Mouse (Mus musculus): ENCODE results near the gene Chd1. TPM values are rescaled to one million over a fixed set of nuclear protein-coding genes. Genes with fewer than 3 reads are reported as not detected.

Chd1 gene
- 14.8 and 23.0 TPM in 2 replicates for polyA plus RNA-seq (2011; ENCODE audit: insufficient read depth, insufficient read length, low replicate concordance, missing spikeins)

DNA sequence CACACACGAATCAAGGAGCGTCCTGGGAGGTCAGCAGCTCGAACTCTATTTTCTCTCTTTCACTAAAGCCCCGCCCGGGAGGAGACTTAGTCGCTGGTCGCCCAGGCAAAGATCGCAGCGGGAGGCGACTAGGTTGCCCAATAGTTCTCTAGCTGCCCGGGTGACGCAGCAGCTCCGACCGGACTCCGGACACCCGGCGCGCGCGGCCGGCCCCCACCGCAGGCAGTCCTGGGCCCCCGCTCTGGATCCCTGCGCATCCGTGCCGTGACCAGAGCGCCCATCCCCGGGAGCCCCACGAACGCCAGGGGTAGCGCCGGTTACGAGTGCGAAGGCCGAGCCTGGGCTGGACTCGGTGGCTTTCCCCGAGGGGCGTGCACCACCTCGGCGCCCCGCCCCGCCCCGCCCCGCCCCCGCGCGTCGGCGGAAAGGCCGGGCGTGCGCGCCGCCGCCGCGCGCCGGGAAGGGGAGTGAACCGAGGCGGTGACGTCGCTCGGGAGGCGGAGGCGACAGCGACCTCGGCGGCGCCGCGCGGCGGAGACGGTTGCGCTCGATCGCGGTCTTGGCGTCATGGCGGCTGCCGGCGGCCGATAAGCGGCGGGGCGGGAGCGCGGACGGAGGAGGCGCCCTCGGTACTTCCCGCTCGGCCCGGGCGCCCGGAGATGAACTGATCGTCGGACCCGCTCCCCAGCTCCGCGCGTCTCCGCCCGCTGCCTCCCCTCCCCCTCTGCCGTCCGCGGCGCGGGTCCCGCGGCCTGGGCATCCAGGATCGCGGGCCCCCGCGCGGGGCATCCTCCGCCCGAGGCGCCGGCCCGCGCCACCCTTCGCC is at the start of gene Chd1:
Gene Chd1 (plus strand): TSS at position 493 of the 826 bp plus-strand sequence.
- Histone ChIP-seq H3K4me1 (ENCODE audit: control insufficient read depth, insufficient read depth, low read length) (no peaks in the 10 kb centered on the region; the same call in 1 of the 2 replicates), H3K4me3 (replicated peaks; ENCODE audit: control insufficient read depth, low read depth, low read length) (peak within 1 kb of the TSS; percentile 90), H3K27ac (ENCODE audit: control insufficient read depth, insufficient read depth, low read depth, low read length, poor library complexity) (peak within 1 kb of the TSS; percentile 96)
- WGBS, result under 1% methylated on average over 118 of the region's 124 CpGs
- TF ChIP-seq POLR2A (IDR thresholded peaks at IDR 0.05; ENCODE audit: borderline replicate concordance, control insufficient read depth, low read depth, low read length), result peak; percentile 75; the same call in 1 of the 2 replicates
- TF ChIP-seq CTCF (IDR thresholded peaks at IDR 0.05; ENCODE audit: control insufficient read depth, insufficient read depth, low read length), result no peak

DNA sequence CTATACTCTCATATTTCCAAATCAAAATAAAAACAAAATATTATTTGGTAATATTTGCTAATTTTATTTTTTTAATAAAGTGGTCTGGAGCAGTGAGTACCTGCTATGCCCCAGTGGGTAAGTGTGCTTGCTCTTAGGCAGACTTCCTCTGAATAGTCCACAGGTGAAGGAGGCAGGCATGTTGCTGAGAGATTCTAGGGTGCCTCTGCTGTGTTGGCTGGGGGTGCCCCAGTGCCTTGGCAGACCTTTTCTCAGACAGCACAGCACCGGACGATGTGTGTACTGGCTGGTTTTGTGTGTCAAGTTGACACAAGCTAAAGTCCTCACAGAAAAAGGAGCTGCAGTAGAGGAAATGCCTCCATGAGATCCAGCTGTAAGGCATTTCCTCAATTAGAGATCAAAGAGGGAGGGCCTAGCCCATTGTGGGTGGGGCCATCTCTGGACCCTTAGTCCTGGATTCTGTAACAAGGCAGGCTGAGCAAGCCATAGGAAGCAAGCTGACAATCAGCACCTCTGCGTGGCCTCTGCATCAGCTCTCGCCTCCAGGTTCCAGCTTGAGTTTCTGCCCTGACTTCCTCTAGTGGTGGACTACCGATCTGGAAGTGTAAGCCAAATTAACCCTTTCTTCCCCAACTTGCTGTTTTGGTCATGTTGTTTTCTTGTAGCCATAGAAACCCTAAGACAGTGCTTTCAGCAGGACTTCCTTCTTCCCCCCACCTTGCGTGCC is 47.7 kb upstream of the Chd1 start:
- no peak for TF ChIP-seq POLR2A (IDR thresholded peaks at IDR 0.05; ENCODE audit: borderline replicate concordance, control insufficient read depth, low read depth, low read length)
- TF ChIP-seq CTCF (IDR thresholded peaks at IDR 0.05; ENCODE audit: control insufficient read depth, insufficient read depth, low read length), result no peak
- WGBS, result 9% methylated on average over 6 of the region's 6 CpGs
- Histone ChIP-seq H3K4me1 (ENCODE audit: control insufficient read depth, insufficient read depth, low read length) (peaks cover 2% of the 10 kb centered on the region), H3K4me3 (replicated peaks; ENCODE audit: control insufficient read depth, low read depth, low read length) (no peak overlapping the region), H3K27ac (ENCODE audit: control insufficient read depth, insufficient read depth, low read depth, low read length, poor library complexity) (no peak overlapping the region)

DNA sequence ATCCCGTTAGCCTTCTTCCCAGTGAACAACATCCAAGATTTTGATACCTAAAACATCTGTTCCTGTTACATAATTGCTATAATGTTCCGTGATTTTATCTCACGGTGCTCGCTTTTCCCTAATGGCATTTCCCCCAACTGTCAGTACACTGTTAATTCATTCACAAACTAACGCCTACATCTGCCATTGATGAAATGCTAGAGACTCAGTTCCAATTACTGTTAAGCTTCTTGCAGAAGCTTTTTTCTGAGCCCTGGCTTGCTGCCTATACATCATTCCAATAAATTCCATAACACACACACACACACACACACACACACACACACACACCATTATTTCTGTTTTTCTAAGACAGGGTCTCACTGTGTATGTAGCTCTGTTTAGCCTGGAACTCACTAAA is 31.9 kb upstream of the Chd1 start:
- TF ChIP-seq POLR2A (IDR thresholded peaks at IDR 0.05; ENCODE audit: borderline replicate concordance, control insufficient read depth, low read depth, low read length), result no peak
- TF ChIP-seq CTCF (IDR thresholded peaks at IDR 0.05; ENCODE audit: control insufficient read depth, insufficient read depth, low read length), result no peak
- H3K27ac ChIP-seq (ENCODE audit: control insufficient read depth, insufficient read depth, low read depth, low read length, poor library complexity), result no peak overlapping the region
- WGBS, result 79% methylated on average over 5 of the region's 5 CpGs

DNA sequence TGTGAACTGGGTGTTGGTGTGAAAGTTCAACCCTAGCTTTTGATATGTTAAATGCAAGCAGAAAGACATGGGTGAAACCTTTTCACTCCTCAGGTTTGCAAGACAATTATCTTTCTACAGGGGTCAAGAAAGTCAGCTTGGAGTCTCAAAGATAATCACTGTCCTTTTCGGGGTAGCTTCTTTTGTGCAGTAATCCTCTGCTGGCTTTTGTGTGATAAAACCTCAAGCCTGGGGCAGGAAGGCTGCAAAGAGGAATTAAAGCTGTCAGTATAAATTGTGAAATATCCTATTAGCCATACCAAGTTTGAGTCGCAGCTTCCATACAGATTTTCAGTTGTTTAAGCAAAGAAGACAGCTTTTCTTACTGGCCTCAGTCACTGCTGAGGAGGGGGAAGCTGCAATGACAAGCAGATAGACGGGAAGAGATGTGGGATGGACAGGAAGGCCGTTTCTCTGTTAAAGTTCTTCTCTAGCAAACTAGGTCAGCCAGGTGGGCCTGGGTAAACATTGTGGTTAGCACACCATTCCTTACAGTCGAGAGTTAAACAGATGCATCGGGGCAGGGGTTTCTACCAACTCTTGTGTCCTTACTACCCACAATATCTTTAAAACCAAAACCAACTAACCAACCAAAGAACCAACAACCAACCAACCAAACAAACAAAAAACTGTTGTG is 26.7 kb upstream of the Chd1 start:
- Histone ChIP-seq H3K4me3 (replicated peaks; ENCODE audit: control insufficient read depth, low read depth, low read length) (no peak overlapping the region), H3K27ac (ENCODE audit: control insufficient read depth, insufficient read depth, low read depth, low read length, poor library complexity) (no peak overlapping the region), H3K4me1 (ENCODE audit: control insufficient read depth, insufficient read depth, low read length) (no peaks in the 10 kb centered on the region; the same call in 1 of the 2 replicates)
- WGBS, result 6% methylated on average over 6 of the region's 6 CpGs
- TF ChIP-seq CTCF (IDR thresholded peaks at IDR 0.05; ENCODE audit: control insufficient read depth, insufficient read depth, low read length) (no peak), POLR2A (IDR thresholded peaks at IDR 0.05; ENCODE audit: borderline replicate concordance, control insufficient read depth, low read depth, low read length) (no peak)

More for the DNA sequence above, 31.9 kb upstream of the Chd1 start:
- Histone ChIP-seq H3K4me3 (replicated peaks; ENCODE audit: control insufficient read depth, low read depth, low read length) (no peak overlapping the region), H3K4me1 (ENCODE audit: control insufficient read depth, insufficient read depth, low read length) (no peaks in the 10 kb centered on the region)

GRCm38 (mm10) chr17:15679966-15680630 is 24.7 kb upstream of the Chd1 start:
- TF ChIP-seq POLR2A (IDR thresholded peaks at IDR 0.05; ENCODE audit: borderline replicate concordance, control insufficient read depth, low read depth, low read length) (no peak), CTCF (IDR thresholded peaks at IDR 0.05; ENCODE audit: control insufficient read depth, insufficient read depth, low read length) (no peak)
- Histone ChIP-seq H3K4me3 (replicated peaks; ENCODE audit: control insufficient read depth, low read depth, low read length) (no peak overlapping the region), H3K4me1 (ENCODE audit: control insufficient read depth, insufficient read depth, low read length) (no peaks in the 10 kb centered on the region; the same call in 1 of the 2 replicates), H3K27ac (ENCODE audit: control insufficient read depth, insufficient read depth, low read depth, low read length, poor library complexity) (no peak overlapping the region)
- 81% methylated on average over 9 of the region's 9 CpGs for WGBS

DNA sequence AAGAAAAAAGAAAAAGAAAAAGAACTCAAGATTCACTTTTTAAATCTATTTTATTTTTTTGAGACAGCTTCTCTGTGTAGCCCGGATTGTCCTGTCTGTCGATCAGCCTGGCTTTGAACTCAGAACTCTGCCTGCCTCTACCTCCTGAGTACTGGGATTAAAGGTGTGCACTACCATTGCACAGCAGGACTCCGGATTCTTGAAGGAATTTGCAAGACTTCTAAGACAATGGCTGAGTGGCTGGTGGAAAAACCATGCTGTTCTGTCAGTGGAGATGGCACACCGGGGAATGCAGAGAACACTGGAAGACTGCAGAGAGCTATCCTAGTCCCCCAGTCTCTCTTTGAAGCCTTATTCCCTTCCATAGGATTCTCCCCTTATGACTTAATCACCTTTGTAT is 24.1 kb upstream of the Chd1 start:
- H3K27ac ChIP-seq (ENCODE audit: control insufficient read depth, insufficient read depth, low read depth, low read length, poor library complexity), result no peak overlapping the region
- no peak overlapping the region for H3K4me3 ChIP-seq (replicated peaks; ENCODE audit: control insufficient read depth, low read depth, low read length)
- TF ChIP-seq POLR2A (IDR thresholded peaks at IDR 0.05; ENCODE audit: borderline replicate concordance, control insufficient read depth, low read depth, low read length) (no peak), CTCF (IDR thresholded peaks at IDR 0.05; ENCODE audit: control insufficient read depth, insufficient read depth, low read length) (no peak)
- H3K4me1 ChIP-seq (ENCODE audit: control insufficient read depth, insufficient read depth, low read length), result no peaks in the 10 kb centered on the region; the same call in 1 of the 2 replicates
- WGBS, result 88% methylated on average over 4 of the region's 4 CpGs

- H3K4me3 ChIP-seq (replicated peaks; ENCODE audit: control insufficient read depth, low read depth, low read length), result no peak overlapping the region
- no peak overlapping the region for H3K27ac ChIP-seq (ENCODE audit: control insufficient read depth, insufficient read depth, low read depth, low read length, poor library complexity)
- 84% methylated on average over 5 of the region's 5 CpGs for WGBS
Measured at GRCm38 (mm10) chr17:15686396-15686795, 18.4 kb upstream of the Chd1 start.

More at GRCm38 (mm10) chr17:15686396-15686795, 18.4 kb upstream of the Chd1 start:
- TF ChIP-seq CTCF (IDR thresholded peaks at IDR 0.05; ENCODE audit: control insufficient read depth, insufficient read depth, low read length) (no peak), POLR2A (IDR thresholded peaks at IDR 0.05; ENCODE audit: borderline replicate concordance, control insufficient read depth, low read depth, low read length) (no peak)
- H3K4me1 ChIP-seq (ENCODE audit: control insufficient read depth, insufficient read depth, low read length), result no peaks in the 10 kb centered on the region
